Mouse (Mus musculus) cerebellum, adult 9-10 months (tissue): Measurements from ENCODE around the gene Vps45.
"Not testable (repeated sequence)": the region's sequence is repeated elsewhere in the genome, so short reads cannot be mapped to it uniquely, and the experiment has no call there.

Experiments
- DNase-seq: peaks from one replicate; pipeline ENCODE4 v3.0.0; 2022

Vps45 gene

GRCm38 (mm10) chr3:95994975-95995801 lies 63.1 kb downstream of the Vps45 start:
- DNase-seq, result peak; percentile 70

GRCm38 (mm10) chr3:95994381-95994846 lies 63.9 kb downstream of the Vps45 start:
- DNase-seq, result peak; percentile 61

GRCm38 (mm10) chr3:95993881-95994280 lies 64.4 kb downstream of the Vps45 start:
- DNase-seq, result peak; percentile 85

GRCm38 (mm10) chr3:95992990-95993603 lies 65.2 kb downstream of the Vps45 start:
- peak; percentile 47 for DNase-seq

GRCm38 (mm10) chr3:95990413-95990941 lies 67.8 kb downstream of the Vps45 start:
- no peak for DNase-seq

GRCm38 (mm10) chr3:95988969-95989368 lies 69.3 kb downstream of the Vps45 start:
- peak; percentile 82 for DNase-seq

GRCm38 (mm10) chr3:95988138-95988537 lies 70.1 kb downstream of the Vps45 start:
- no peak for DNase-seq

- DNase-seq, result no peak
Observed at GRCm38 (mm10) chr3:95987386-95988110, 70.7 kb downstream of the Vps45 start.

GRCm38 (mm10) chr3:95986984-95987383 lies 71.3 kb downstream of the Vps45 start:
- DNase-seq, result no peak

- no peak for DNase-seq
Observed at GRCm38 (mm10) chr3:95986001-95986622, 72.2 kb downstream of the Vps45 start.

GRCm38 (mm10) chr3:95985209-95986000 lies 72.9 kb downstream of the Vps45 start:
- peak; percentile 84 for DNase-seq

- DNase-seq, result no peak
Observed at GRCm38 (mm10) chr3:95982129-95982528, 76.1 kb downstream of the Vps45 start.

- no peak for DNase-seq
Observed at GRCm38 (mm10) chr3:95980276-95980970, 77.8 kb downstream of the Vps45 start.

- DNase-seq, result no peak
Observed at GRCm38 (mm10) chr3:95978265-95978664, 80.0 kb downstream of the Vps45 start.

GRCm38 (mm10) chr3:95977587-95977986 lies 80.7 kb downstream of the Vps45 start:
- not testable (repeated sequence) for DNase-seq

GRCm38 (mm10) chr3:95977079-95977478 lies 81.2 kb downstream of the Vps45 start:
- no peak for DNase-seq

- no peak for DNase-seq
Observed at GRCm38 (mm10) chr3:95972873-95973634, 85.2 kb downstream of the Vps45 start.

GRCm38 (mm10) chr3:95972251-95972872 lies 85.9 kb downstream of the Vps45 start:
- DNase-seq, result no peak

GRCm38 (mm10) chr3:95970661-95971060 lies 87.6 kb downstream of the Vps45 start:
- not testable (repeated sequence) for DNase-seq

GRCm38 (mm10) chr3:95969277-95969676 lies 89.0 kb downstream of the Vps45 start:
- DNase-seq, result no peak
